Mouse (Mus musculus): ENCODE results near the gene Med15. TPM values are rescaled to one million over a fixed set of nuclear protein-coding genes. Genes with fewer than 3 reads are reported as not detected.

Med15 gene
- polyA plus RNA-seq, 1 experiment from 2014 or later, result 25.6 TPM

DNA sequence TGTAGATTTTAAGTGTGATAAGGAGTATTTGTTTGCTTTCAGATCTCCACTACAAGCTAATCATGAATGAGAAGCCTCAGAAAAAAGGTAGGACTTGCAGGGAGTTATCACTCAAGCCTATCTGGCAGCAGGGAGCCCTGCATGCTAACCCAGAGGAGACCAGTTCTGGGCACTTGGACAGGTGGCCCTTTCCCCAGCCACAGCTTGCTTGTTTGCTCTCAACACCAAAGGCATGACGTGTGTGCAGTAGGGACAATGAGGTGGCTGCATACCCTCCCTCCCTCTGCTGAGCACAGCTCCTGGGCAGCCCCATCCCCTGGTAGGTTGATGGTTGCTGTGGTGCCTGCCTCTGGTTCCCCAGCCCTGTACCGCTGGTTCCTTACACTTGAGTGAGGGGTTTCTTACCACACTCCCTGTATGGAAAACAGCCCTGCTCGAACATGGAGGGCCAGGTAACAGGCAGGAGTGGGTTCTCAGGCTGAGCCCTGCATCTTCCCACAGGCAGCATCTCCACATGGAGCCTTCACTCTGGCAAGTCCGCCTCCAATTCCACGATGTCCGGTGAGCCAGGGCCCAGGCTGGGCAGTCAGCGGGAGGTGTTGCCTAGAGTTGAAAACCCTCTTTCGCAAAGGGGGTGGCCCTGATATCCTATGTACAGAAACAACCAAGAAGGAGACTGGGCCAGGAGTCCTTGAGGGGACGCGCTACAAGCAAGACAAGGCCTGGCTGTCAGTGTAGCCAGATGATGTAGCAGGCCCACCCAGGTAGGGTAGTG lies 84.9 kb downstream of the Med15 start:
- Histone ChIP-seq H3K4me2 (no peak overlapping the region), H3K9ac (no peak overlapping the region), H3K27ac (no peak overlapping the region), H3K27me3 (no peaks in the 10 kb centered on the region), H3K9me3 (replicated peaks) (no peaks in the 10 kb centered on the region), H3K4me3 (no peak overlapping the region), H3K36me3 (peaks cover 27% of the 10 kb centered on the region), H3K4me1 (replicated peaks) (peaks cover 14% of the 10 kb centered on the region)
- ATAC-seq (replicated peaks; ENCODE audit: insufficient number of reproducible peaks, insufficient read depth, low FRiP score, low read depth), result no peak
- 86% methylated on average over 10 of the region's 10 CpGs for WGBS

DNA sequence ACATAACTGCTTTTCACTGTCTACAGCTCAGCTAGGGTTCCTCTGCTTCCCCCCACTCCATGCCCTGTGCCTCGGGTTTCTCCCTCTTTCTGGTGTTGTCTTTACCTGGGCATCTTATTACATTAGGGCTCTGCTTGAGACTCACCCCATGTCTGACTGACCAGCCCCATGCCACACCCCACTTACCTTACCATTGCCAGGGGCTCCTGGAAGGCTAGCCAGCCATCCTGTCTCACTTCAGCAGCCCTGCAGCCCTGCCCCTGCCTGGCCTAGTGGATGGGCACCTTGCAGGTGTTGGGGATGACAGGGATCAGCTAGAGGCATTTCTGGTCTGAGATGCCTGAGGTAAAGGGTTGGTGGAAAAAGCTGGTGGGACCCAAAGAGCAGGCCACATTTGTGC lies 85.5 kb downstream of the Med15 start:
- no peak for ATAC-seq (replicated peaks; ENCODE audit: insufficient number of reproducible peaks, insufficient read depth, low FRiP score, low read depth)
- Histone ChIP-seq H3K27me3 (no peaks in the 10 kb centered on the region), H3K36me3 (peaks cover 27% of the 10 kb centered on the region), H3K4me2 (peak overlapping the region; percentile 94), H3K9ac (no peak overlapping the region), H3K9me3 (replicated peaks) (no peaks in the 10 kb centered on the region), H3K4me3 (0 out of 2 replicates have a peak overlapping the region, but pooled peaks have one; percentile 61), H3K27ac (no peak overlapping the region), H3K4me1 (replicated peaks) (peaks cover 12% of the 10 kb centered on the region)
- 58% methylated on average over 1 of the region's 1 CpGs for WGBS

DNA sequence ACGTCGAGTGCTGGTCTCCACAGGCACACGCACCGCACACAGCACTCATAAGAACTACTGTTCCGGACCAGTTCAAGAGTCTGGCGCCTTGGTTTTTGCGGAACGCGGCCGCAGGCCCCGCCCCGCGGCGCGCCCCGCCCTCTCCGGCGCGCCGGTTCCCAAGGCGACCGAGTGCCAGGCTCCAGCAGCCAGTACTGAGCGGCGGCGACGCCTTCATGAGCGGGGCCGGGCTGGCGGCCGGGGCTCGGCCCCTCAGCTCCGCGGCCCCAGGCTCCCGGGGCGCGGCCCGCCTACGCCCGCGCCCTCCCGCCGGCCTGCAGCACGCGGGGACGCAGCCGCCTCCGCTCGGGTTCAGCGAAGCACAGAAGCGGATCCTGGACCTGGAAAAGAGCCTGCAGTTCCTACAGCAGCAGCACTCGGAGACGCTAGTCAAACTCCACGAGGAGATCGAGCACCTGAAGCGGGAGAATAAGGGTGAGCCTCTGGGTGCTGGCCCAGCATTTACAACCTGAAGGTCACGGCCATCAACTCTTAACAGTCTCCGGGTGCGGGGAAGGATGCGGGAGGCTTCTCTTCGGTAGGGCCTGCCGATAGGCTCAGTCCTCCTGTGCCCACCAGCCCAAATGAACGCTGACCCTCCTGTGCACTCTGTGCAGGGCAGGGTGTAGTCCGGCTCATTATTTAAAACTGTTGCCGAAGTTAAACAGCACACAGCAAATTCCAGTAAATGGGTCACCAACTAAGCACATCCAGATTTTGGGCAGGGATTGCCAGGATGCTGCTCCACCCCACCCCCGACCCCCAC lies 86.2 kb downstream of the Med15 start, which contains the start of gene Ccdc74a:
TSS of gene Ccdc74a (plus strand) at position 161 of the 805 bp plus-strand sequence.
- Histone ChIP-seq H3K27me3 (no peaks in the 10 kb centered on the region), H3K4me3 (peak within 1 kb of the TSS; percentile 61), H3K9ac (peak within 1 kb of the TSS; percentile 66), H3K4me2 (peak within 1 kb of the TSS; percentile 94), H3K9me3 (replicated peaks) (no peaks in the 10 kb centered on the region), H3K27ac (peak within 1 kb of the TSS; percentile 33; the same call in 1 of the 2 replicates), H3K4me1 (replicated peaks) (peaks cover 12% of the 10 kb centered on the region), H3K36me3 (peaks cover 22% of the 10 kb centered on the region)
- peak; percentile 95 for ATAC-seq (replicated peaks; ENCODE audit: insufficient number of reproducible peaks, insufficient read depth, low FRiP score, low read depth)
- WGBS, result 2% methylated on average over 65 of the region's 65 CpGs

DNA sequence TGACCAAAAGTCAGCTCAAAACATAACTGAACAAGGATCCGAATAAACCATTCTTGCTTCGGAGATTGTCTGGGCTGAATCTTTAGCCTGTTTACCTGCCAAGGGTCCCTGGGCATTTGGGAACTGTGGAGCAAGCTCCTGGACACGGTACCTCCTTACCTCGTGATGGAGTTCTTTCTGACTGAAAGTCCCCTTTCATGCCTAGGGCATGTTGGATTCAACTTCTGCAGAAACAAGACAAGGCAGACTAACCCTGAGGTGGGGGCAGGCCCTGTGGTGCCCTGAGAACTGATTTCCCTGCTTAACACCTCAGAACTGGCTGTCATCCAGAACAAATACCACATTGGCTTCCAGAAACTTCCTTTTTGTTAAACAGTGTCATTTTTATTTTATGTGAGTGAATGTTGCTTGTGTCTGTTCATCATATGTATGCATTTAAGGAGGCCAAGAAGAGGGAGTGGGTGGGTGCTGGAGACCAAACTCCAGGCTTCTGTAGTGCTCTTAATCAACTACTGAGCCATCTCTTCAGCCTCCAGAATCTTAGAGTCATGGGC lies 89.2 kb downstream of the Med15 start:
- H3K9me3 ChIP-seq (replicated peaks), result no peaks in the 10 kb centered on the region
- no peaks in the 10 kb centered on the region for H3K27me3 ChIP-seq
- H3K27ac ChIP-seq, result no peak overlapping the region
- no peak overlapping the region for H3K4me3 ChIP-seq
- no peak for ATAC-seq (replicated peaks; ENCODE audit: insufficient number of reproducible peaks, insufficient read depth, low FRiP score, low read depth)
- no peak overlapping the region for H3K4me2 ChIP-seq
- peaks cover 42% of the 10 kb centered on the region for H3K36me3 ChIP-seq
- peaks cover 12% of the 10 kb centered on the region for H3K4me1 ChIP-seq (replicated peaks)
- H3K9ac ChIP-seq, result no peak overlapping the region
- WGBS, result 86% methylated on average over 4 of the region's 4 CpGs

DNA sequence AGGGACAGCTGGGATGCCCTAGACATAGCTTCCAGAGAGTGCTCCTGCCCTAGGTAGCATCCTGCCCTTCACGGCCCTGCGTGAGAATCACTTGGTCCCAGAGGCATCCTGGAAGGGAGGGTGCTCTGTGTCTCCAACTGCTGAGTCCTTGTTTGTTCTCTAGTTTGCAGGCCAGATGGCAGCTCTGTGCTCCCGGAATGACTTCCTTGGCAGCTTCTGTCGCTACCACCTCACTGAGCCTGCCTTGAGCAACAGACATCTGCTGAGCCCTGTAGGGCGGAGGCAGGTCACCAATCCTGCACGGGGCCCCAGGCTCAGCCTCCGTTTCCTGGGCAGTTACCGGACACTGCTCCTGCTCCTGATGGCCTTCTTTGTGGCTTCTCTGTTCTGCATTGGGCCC lies 90.4 kb downstream of the Med15 start:
- H3K27me3 ChIP-seq, result no peaks in the 10 kb centered on the region
- peaks cover 23% of the 10 kb centered on the region for H3K4me1 ChIP-seq (replicated peaks)
- H3K9ac ChIP-seq, result no peak overlapping the region
- H3K27ac ChIP-seq, result no peak overlapping the region
- peaks cover 46% of the 10 kb centered on the region for H3K36me3 ChIP-seq
- H3K4me3 ChIP-seq, result no peak overlapping the region
- 84% methylated on average over 8 of the region's 8 CpGs for WGBS
- no peaks in the 10 kb centered on the region for H3K9me3 ChIP-seq (replicated peaks)
- no peak overlapping the region for H3K4me2 ChIP-seq
- ATAC-seq (replicated peaks; ENCODE audit: insufficient number of reproducible peaks, insufficient read depth, low FRiP score, low read depth), result no peak

DNA sequence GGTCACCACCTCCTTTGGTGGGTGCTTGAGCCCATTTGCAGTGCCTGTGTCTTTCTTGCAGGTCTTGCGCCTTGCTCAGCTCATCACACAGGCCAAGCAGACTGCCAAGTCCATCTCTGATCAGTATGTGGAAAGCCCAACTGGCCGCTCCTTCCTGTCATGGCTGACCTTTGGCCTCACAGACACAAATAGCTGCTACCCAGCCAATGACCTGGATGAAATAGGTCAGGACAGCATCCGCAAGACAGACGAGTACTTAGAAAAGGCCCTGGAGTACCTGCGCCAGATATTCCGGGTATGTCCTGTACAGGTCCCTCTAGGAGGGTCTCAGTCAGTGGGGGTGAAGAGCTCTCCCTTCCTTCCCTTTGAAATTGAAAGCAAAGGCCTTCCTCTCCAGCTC lies 91.4 kb downstream of the Med15 start:
- H3K27me3 ChIP-seq, result no peaks in the 10 kb centered on the region
- no peak for ATAC-seq (replicated peaks; ENCODE audit: insufficient number of reproducible peaks, insufficient read depth, low FRiP score, low read depth)

DNA sequence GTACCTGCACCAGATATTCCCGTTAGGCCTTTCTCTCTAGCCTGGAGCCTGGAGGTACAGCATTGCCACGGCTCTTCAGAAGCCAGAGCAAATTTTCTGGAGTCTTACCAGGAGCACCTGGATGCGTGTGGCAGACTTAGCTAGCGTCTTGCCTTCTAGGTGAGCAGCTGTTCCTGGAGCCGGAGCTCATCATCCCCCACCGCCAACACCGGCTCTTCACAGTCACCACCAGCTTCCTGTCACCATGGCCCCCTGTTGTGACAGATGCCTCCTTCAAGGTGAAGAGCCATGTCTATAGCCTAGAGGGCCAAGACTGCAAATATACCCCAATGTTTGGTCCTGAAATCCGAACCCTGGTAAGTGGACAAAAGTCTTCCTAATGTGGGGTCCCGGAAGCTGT lies 92.0 kb downstream of the Med15 start:
- Histone ChIP-seq H3K4me3 (no peak overlapping the region), H3K27ac (no peak overlapping the region), H3K27me3 (no peaks in the 10 kb centered on the region), H3K9ac (no peak overlapping the region), H3K9me3 (replicated peaks) (no peaks in the 10 kb centered on the region), H3K36me3 (peaks cover 46% of the 10 kb centered on the region), H3K4me1 (replicated peaks) (peaks cover 26% of the 10 kb centered on the region), H3K4me2 (no peak overlapping the region)
- ATAC-seq (replicated peaks; ENCODE audit: insufficient number of reproducible peaks, insufficient read depth, low FRiP score, low read depth), result no peak
- 92% methylated on average over 9 of the region's 9 CpGs for WGBS

More for the DNA sequence above, 91.4 kb downstream of the Med15 start:
- 80% methylated on average over 6 of the region's 6 CpGs for WGBS
- H3K4me3 ChIP-seq, result no peak overlapping the region
- H3K27ac ChIP-seq, result no peak overlapping the region
- H3K4me2 ChIP-seq, result no peak overlapping the region
- no peak overlapping the region for H3K9ac ChIP-seq
- peaks cover 46% of the 10 kb centered on the region for H3K36me3 ChIP-seq
- no peaks in the 10 kb centered on the region for H3K9me3 ChIP-seq (replicated peaks)
- H3K4me1 ChIP-seq (replicated peaks), result peaks cover 24% of the 10 kb centered on the region

DNA sequence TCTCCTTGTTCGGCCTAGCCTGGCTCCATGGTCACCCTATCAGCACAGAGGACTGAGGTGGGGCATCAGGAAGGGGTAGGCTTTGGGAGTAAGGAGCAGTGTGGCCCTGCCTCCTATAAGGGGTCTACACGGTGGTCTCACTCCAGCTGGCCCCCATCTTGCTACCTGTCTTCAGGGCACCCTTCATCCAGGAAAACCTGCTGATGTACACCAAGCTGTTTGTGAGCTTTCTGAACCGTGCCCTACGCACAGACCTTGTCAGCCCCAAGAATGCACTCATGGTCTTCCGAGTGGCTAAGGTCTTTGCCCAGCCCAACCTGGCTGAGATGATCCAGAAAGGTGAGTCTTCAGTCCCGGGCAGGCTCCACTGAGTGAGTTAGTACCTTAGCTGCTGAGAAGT lies 92.7 kb downstream of the Med15 start:
- H3K9ac ChIP-seq, result no peak overlapping the region
- ATAC-seq (replicated peaks; ENCODE audit: insufficient number of reproducible peaks, insufficient read depth, low FRiP score, low read depth), result no peak
- no peaks in the 10 kb centered on the region for H3K27me3 ChIP-seq
- H3K27ac ChIP-seq, result no peak overlapping the region
- H3K36me3 ChIP-seq, result peaks cover 49% of the 10 kb centered on the region
- H3K4me1 ChIP-seq (replicated peaks), result peaks cover 26% of the 10 kb centered on the region
- no peaks in the 10 kb centered on the region for H3K9me3 ChIP-seq (replicated peaks)
- H3K4me2 ChIP-seq, result no peak overlapping the region
- H3K4me3 ChIP-seq, result no peak overlapping the region
- WGBS, result 90% methylated on average over 6 of the region's 6 CpGs

DNA sequence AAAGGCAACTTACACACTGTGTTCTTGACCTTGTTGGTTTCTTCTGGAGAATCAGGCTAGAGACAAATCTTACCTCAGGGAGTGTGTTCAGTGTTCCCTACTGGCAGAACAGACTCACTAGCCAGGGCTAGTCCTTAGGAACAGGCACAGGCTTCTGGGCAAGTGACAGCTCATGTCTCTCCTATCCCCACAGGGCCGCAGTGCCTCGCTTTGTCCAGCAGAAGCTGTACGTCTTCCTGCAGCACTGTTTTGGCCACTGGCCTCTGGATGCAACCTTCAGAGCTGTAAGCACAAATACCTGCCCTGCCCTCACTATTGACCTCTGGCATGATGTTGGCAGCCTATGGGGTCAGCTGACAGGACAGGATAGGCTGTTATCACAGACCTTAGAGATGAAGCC lies 93.6 kb downstream of the Med15 start:
- no peak overlapping the region for H3K9ac ChIP-seq
- H3K4me2 ChIP-seq, result no peak overlapping the region
- no peak overlapping the region for H3K27ac ChIP-seq
- ATAC-seq (replicated peaks; ENCODE audit: insufficient number of reproducible peaks, insufficient read depth, low FRiP score, low read depth), result no peak
- 92% methylated on average over 3 of the region's 3 CpGs for WGBS
- no peak overlapping the region for H3K4me3 ChIP-seq
- H3K9me3 ChIP-seq (replicated peaks), result no peaks in the 10 kb centered on the region
- H3K36me3 ChIP-seq, result peaks cover 49% of the 10 kb centered on the region
- peaks cover 26% of the 10 kb centered on the region for H3K4me1 ChIP-seq (replicated peaks)
- H3K27me3 ChIP-seq, result no peaks in the 10 kb centered on the region

DNA sequence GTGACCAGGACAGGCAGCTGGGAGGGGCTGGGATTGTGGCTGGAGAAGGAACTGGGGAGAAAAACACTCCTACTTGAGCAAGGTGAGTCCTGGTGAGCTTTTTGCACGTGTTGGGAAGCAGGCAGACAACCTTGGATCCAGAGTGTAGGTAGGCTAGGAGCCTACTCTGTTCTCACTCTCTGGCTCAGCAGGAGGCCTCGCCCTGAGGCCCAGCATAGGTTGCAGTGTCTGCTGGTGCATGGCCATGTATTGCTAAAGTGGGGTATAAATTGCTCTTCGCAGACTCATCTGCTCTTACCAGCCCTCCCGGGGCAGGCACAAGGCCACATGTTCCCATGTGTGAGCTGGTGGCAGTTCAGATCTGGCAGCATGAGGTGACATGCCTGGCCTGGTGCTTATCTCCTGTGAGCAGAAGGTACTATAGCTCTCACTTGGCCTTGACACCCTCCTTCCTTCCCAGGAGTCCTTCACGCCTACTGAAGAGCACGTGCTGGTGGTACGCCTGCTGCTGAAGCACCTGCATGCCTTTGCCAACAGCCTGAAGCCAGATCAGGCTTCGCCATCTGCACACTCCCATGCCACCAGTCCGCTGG lies 94.6 kb downstream of the Med15 start:
- Histone ChIP-seq H3K4me3 (no peak overlapping the region), H3K9ac (no peak overlapping the region), H3K9me3 (replicated peaks) (no peaks in the 10 kb centered on the region), H3K27me3 (no peaks in the 10 kb centered on the region), H3K4me1 (replicated peaks) (peaks cover 26% of the 10 kb centered on the region), H3K4me2 (no peak overlapping the region), H3K36me3 (peaks cover 48% of the 10 kb centered on the region), H3K27ac (no peak overlapping the region)
- ATAC-seq (replicated peaks; ENCODE audit: insufficient number of reproducible peaks, insufficient read depth, low FRiP score, low read depth), result no peak
- 84% methylated on average over 9 of the region's 9 CpGs for WGBS

DNA sequence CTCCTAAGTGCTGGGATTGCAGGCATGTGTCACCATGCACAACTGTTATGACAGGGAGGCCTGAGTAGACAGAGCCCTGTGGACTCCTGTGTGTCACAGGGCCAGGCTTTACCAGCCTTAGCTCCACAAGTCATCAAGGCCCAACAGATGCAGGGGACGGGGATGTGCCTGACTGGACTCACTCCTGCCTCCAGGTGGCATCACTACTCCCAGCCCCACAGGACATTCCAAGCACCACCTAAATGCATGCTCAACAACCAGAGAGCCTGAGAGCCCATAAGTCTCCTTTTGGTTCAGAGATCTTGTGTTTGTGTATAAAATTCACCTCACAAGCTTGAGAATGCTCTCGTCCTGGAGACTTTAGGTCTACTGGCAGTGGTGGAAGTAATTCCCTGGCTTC lies 95.1 kb downstream of the Med15 start:
- Histone ChIP-seq H3K27me3 (no peaks in the 10 kb centered on the region), H3K36me3 (peaks cover 47% of the 10 kb centered on the region), H3K9ac (no peak overlapping the region), H3K9me3 (replicated peaks) (no peaks in the 10 kb centered on the region), H3K4me2 (no peak overlapping the region), H3K4me1 (replicated peaks) (peaks cover 26% of the 10 kb centered on the region), H3K4me3 (no peak overlapping the region), H3K27ac (no peak overlapping the region)
- no peak for ATAC-seq (replicated peaks; ENCODE audit: insufficient number of reproducible peaks, insufficient read depth, low FRiP score, low read depth)
- WGBS, result 66% methylated on average over 2 of the region's 2 CpGs
